8 mouse cellular contexts compared by ENCODE assay signal in the genomic region with DNA sequence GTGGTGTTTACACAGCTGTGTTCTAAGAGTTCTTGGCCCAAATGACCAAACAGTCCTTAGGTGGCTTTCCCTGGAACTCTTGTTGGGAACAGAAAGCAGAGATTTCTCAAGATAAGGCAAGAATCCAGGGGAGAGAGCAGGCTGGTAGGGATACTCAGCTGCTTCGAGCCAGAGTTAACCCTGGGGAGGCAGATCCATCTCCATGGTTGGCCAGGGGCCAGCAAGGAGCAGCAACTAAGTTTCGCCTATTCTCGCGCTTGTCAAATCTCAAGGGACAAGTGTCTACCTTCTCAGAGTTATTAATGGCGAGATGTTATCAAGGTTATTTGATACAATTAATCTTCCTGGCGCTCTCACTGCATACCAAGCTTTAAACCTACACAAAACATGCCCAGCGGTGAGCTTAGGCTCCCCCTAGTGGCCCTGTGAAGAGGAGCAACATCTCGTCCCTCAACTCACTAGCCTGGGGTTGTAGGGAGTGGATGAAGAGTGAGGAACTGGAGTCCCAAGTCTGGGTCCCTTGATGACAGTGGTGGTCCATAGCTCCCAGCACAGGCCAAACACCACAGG. TPM values are rescaled to one million over a fixed set of nuclear protein-coding genes. Genes with fewer than 3 reads are reported as not detected.
DNase-seq lines count a peak whose midpoint lies in the region; ATAC-seq and TF ChIP-seq lines count a peak whose summit lies in the region.

No protein-coding gene starts in this region.

- H3K4me1 ChIP-seq in lung, embryonic 16.5 days (replicated peaks; ENCODE audit: control insufficient read depth, insufficient read depth, low read length), result no peaks in the 10 kb centered on the region

- no peak overlapping the region for H3K4me3 ChIP-seq in gastrocnemius, adult 2 months
- no peak overlapping the region for H3K4me3 ChIP-seq in lung, embryonic 16.5 days (ENCODE audit: low read length)

- H3K9ac ChIP-seq in lung, embryonic 16.5 days (ENCODE audit: low read length), result no peak overlapping the region

- no peak overlapping the region for H3K4me2 ChIP-seq in lung, embryonic 16.5 days (ENCODE audit: low read depth, low read length)

- 30% methylated on average over 8 of the region's 8 CpGs for WGBS in lung, embryonic 16.5 days

- intact Hi-C loops in gastrocnemius, adult 2 months (cut with DNase I), result loop anchor here (5.0 kb wide), 1 partner anchor 209 kb away; no protein-coding TSS in a partner anchor

- H3K36me3 ChIP-seq in lung, embryonic 16.5 days (ENCODE audit: control insufficient read depth, insufficient read depth, low read length), result peaks cover 7% of the 10 kb centered on the region; the same call in 1 of the 2 replicates

- H3K27me3 ChIP-seq in lung, embryonic 16.5 days (ENCODE audit: control insufficient read depth, insufficient read depth, low read depth, low read length), result no peaks in the 10 kb centered on the region

- ATAC-seq in erythroblast, adult 5-6 weeks (replicated peaks; ENCODE audit: low FRiP score, poor library complexity, severe bottlenecking), result peak; percentile 66
- peak; percentile 80 for ATAC-seq in inflammation-experienced regulatory T-cells, adult 6 months
- 0 out of 2 replicates have a peak, but pooled peaks have one; percentile 23 for ATAC-seq in lung, embryonic 16.5 days (ENCODE audit: low read depth)

- DNase-seq in gastrocnemius, adult 2 months, result peak; percentile 44
- no peak for DNase-seq in gastrocnemius, postnatal 25 days
- peak; percentile 66 for DNase-seq in 416B (ENCODE audit: low read depth)
- peak; percentile 59 to 76 for DNase-seq in adrenal gland, postnatal 36 days
- DNase-seq in spleen, adult 12 weeks (ENCODE audit: low spot score), result peak; percentile 17

- peak; percentile 80 for TF ChIP-seq CTCF in gastrocnemius, adult 2 months (IDR thresholded peaks at IDR 0.05)

- H3K9me3 ChIP-seq in lung, embryonic 16.5 days (ENCODE audit: control insufficient read depth, low read length), result no peaks in the 10 kb centered on the region

- H3K27ac ChIP-seq in gastrocnemius, adult 2 months, result no peak overlapping the region
- H3K27ac ChIP-seq in lung, embryonic 16.5 days (ENCODE audit: low read length), result no peak overlapping the region

RNA-seq across cellular contexts. Expression of gene Slc35e4, which starts 6.9 kb away (rescaled TPM):
- total RNA-seq in gastrocnemius, adult 2 months (2021), result 10 to 100 TPM; 18.4 to 19.6 TPM
- 10 to 100 TPM; 13.0 to 14.2 TPM for total RNA-seq in gastrocnemius, postnatal 25 days (2021)
- total RNA-seq in adrenal gland, postnatal 36 days (2021), result 1 to 10 TPM; 5.5 to 7.2 TPM
- total RNA-seq in erythroblast, adult 5-6 weeks (2015; ENCODE audit: low replicate concordance), result 0.38 and 0.63 TPM in 2 replicates
- not detected in 2 replicates for total RNA-seq in erythroblast, adult 5-6 weeks (2017; ENCODE audit: low replicate concordance)
- polyA plus RNA-seq in inflammation-experienced regulatory T-cells, adult 6 months (2017; shearing (Covaris generic)), result 1 to 10 TPM; 1.3 to 2.3 (median 1.5) TPM
- polyA plus RNA-seq in lung, embryonic 16.5 days (2015; fragmentation: Nextera tagmentation; extraction: Ambion mirVana), result 3.5 and 4.4 TPM in 2 replicates

RNA-seq across cellular contexts. Expression of gene Tcn2, which starts 10.6 kb away (rescaled TPM):
- 10 to 100 TPM; 11.9 to 18.2 TPM for total RNA-seq in gastrocnemius, adult 2 months (2021)
- total RNA-seq in gastrocnemius, postnatal 25 days (2021), result 10 to 100 TPM; 11.6 to 22.6 TPM
- total RNA-seq in adrenal gland, postnatal 36 days (2021), result 100 to 1,000 TPM; 131 to 132 TPM
- 33.4 and 50.3 TPM in 2 replicates for total RNA-seq in erythroblast, adult 5-6 weeks (2015; ENCODE audit: low replicate concordance)
- total RNA-seq in erythroblast, adult 5-6 weeks (2017; ENCODE audit: low replicate concordance), result 12.0 and 20.8 TPM in 2 replicates
- 10 to 100 TPM; 11.0 to 29.1 (median 23.6) TPM for polyA plus RNA-seq in inflammation-experienced regulatory T-cells, adult 6 months (2017; shearing (Covaris generic))
- 69.7 and 70.1 TPM in 2 replicates for polyA plus RNA-seq in lung, embryonic 16.5 days (2015; fragmentation: Nextera tagmentation; extraction: Ambion mirVana)

RNA-seq across cellular contexts. Expression of gene Dusp18, which starts 26.3 kb away (rescaled TPM):
- 10 to 100 TPM in 1 of 2 experiments, 1 to 10 TPM in 1; 8.8 to 14.7 TPM for total RNA-seq in gastrocnemius, adult 2 months (2021)
- 1 to 10 TPM; 5.1 to 8.4 TPM for total RNA-seq in gastrocnemius, postnatal 25 days (2021)
- total RNA-seq in adrenal gland, postnatal 36 days (2021), result 1 to 10 TPM; 4.0 to 6.0 TPM
- not detected in 2 replicates for total RNA-seq in erythroblast, adult 5-6 weeks (2015; ENCODE audit: low replicate concordance)
- total RNA-seq in erythroblast, adult 5-6 weeks (2017; ENCODE audit: low replicate concordance), result 0.09 TPM in 1 of 2 replicates, not detected in the other
- under 1 TPM in 2 of 3 experiments, not detected in 1; 0.21 to 0.32 TPM for polyA plus RNA-seq in inflammation-experienced regulatory T-cells, adult 6 months (2017; shearing (Covaris generic))
- polyA plus RNA-seq in lung, embryonic 16.5 days (2015; fragmentation: Nextera tagmentation; extraction: Ambion mirVana), result 11.7 and 12.6 TPM in 2 replicates

RNA-seq across cellular contexts. Expression of gene 4921536K21Rik, which starts 26.5 kb away (rescaled TPM):
- under 1 TPM; 0.10 to 0.31 TPM for total RNA-seq in gastrocnemius, adult 2 months (2021)
- total RNA-seq in gastrocnemius, postnatal 25 days (2021), result under 1 TPM; 0.13 TPM
- under 1 TPM; 0.60 to 0.63 TPM for total RNA-seq in adrenal gland, postnatal 36 days (2021)
- not detected in 2 replicates for total RNA-seq in erythroblast, adult 5-6 weeks (2015; ENCODE audit: low replicate concordance)
- total RNA-seq in erythroblast, adult 5-6 weeks (2017; ENCODE audit: low replicate concordance), result not detected in 2 replicates
- polyA plus RNA-seq in inflammation-experienced regulatory T-cells, adult 6 months (2017; shearing (Covaris generic)), result not detected
- polyA plus RNA-seq in lung, embryonic 16.5 days (2015; fragmentation: Nextera tagmentation; extraction: Ambion mirVana), result 0.47 and 0.79 TPM in 2 replicates

RNA-seq across cellular contexts. Expression of gene Pes1, which starts 42.4 kb away (rescaled TPM):
- total RNA-seq in gastrocnemius, adult 2 months (2021), result 10 to 100 TPM; 32.8 to 33.7 TPM
- total RNA-seq in gastrocnemius, postnatal 25 days (2021), result 10 to 100 TPM; 24.3 to 31.2 TPM
- 10 to 100 TPM; 62.0 to 64.2 TPM for total RNA-seq in adrenal gland, postnatal 36 days (2021)
- total RNA-seq in erythroblast, adult 5-6 weeks (2015; ENCODE audit: low replicate concordance), result 11.3 and 15.0 TPM in 2 replicates
- 19.0 and 20.4 TPM in 2 replicates for total RNA-seq in erythroblast, adult 5-6 weeks (2017; ENCODE audit: low replicate concordance)
- 10 to 100 TPM; 51.8 to 88.6 (median 72.7) TPM for polyA plus RNA-seq in inflammation-experienced regulatory T-cells, adult 6 months (2017; shearing (Covaris generic))
- 76.6 and 78.0 TPM in 2 replicates for polyA plus RNA-seq in lung, embryonic 16.5 days (2015; fragmentation: Nextera tagmentation; extraction: Ambion mirVana)

Comparison
In these comparisons a context has a peak if more than half of its experiments do, and no peak if none do; other contexts are left out.
1. ATAC-seq: peak in every context shown above with its lines; median percentile 80 in inflammation-experienced regulatory T-cells, adult 6 months; 66 in erythroblast, adult 5-6 weeks; 23 in lung, embryonic 16.5 days.
2. RNA of gene Dusp18, which starts 26.3 kb away (total RNA-seq): 8.8 to 14.7 TPM in gastrocnemius, adult 2 months, 5.1 to 8.4 TPM in gastrocnemius, postnatal 25 days and 4.0 to 6.0 TPM in adrenal gland, postnatal 36 days; 0.09 TPM in erythroblast, adult 5-6 weeks; every median in the first group is over 4 times any median in the second.